Mouse (Mus musculus) liver, embryonic 14.5 days (tissue): ENCODE results near the gene Plaur.

Source experiments
- CTCF ChIP-seq: IDR thresholded peaks from 2 replicates; pipeline ENCODE4 v1.5.1; 2016; ENCODE audit warnings: antibody characterized with exemption, low read depth, control low read depth
- EP300 ChIP-seq: IDR thresholded peaks from 2 replicates; pipeline ENCODE4 v1.6.1; 2016; ENCODE audit warnings: antibody characterized with exemption, low read depth

- TF ChIP-seq CTCF (no peak), EP300 (no peak)
Observed at GRCm38 (mm10) chr7:24482208-24483020, 20.1 kb downstream of the Plaur start.
